Mouse (Mus musculus) kidney, postnatal 36 days (tissue): ENCODE data around the gene Slc1a7.

Experiments
- DNase-seq, 2 experiments: peaks; one replicate each; pipeline ENCODE4 v3.0.0; 2021 to 2022; ENCODE audit warnings: mixed read lengths in 2 of 2

Gene Slc1a7

GRCm38 (mm10) chr4:108055873-108056272 lies 87.7 kb downstream of the Slc1a7 start:
- no peak for DNase-seq

- DNase-seq: no peak
Measured at GRCm38 (mm10) chr4:108057247-108057646, 89.1 kb downstream of the Slc1a7 start.

DNA sequence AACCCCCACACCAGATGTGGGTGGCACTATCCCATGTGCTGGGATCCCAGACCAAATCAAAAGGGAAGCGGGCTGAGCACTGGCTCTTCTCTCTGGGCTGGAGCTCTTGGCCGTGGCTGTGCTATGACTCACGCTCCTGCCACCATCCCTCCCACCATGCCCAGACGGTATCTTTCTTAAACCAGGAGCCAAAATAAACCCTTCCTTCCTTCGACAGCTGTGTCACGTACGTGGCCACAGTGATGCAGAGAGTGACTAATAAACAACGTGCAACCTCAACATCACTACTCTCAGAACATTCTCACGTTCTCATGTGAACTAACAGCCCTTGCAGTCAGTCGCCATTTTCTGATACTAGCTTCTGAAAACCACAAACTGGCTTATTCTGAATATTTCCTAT lies 90.0 kb downstream of the Slc1a7 start:
- no peak for DNase-seq

DNA sequence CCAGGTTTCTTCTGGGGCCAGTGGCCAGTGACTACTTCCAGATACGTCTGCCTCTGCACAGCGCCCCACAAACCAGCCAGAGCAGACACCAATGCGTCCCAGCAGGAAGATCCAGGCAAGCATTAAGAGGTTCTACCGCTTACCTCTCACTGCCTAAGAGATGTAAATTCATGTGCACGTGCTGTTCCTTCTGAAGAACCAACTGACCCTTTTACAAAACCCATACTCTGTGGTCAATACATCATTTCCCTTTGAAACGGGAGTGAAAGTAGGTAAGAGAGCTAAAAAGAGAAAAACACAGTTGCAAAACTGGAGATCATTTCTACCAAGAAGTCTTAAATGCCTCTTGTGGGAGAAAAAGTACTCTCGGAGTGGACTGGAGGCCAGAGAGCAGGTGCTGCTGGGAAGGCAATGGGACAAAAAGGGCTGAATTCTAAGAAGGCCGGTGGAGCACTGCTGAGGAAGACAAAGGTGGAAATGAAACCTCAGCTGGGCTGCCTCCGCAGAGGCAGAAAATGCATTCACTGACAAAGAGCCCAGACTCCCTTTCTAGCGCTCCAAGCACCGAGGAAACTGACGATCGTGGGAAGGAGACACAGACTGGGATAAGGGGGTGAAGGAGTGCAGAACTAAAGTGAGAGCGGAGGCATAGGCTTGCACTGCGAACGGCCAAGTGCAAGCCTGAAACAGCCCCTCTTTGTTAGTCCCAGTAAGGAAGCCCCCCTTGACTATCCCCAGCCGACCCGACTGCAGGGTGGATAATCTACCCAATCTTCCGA lies 91.7 kb downstream of the Slc1a7 start:
- no peak for DNase-seq

DNA sequence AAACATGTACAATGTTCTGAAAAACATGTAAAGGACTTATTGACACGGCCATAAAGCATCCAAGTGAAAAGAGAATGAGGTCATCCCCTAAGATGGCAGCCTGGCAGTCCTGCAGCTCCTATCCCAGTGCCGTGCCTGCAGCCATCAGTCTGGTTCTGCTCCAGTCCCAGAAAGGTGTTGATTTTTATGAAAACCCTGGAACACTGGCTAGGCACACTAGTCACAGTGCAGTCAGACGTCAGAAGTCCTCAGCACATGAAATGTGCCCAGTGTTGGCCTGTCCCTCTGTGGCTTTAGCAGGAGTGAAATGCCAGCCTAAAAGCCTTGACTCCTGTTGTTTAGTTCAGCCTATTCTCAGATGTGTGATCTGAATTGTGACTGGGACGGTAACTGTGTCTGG lies 92.6 kb downstream of the Slc1a7 start:
- DNase-seq: no peak

- DNase-seq: peak in 1 of 2 experiments; percentile 51
Measured at GRCm38 (mm10) chr4:108062524-108062923, 94.4 kb downstream of the Slc1a7 start.
